Mouse (Mus musculus) heart, adult 9 months (tissue): Measurements from ENCODE around the gene Gm5447.
A peak's percentile ranks its signal among the peaks of the same experiment; 100 is the strongest.

Experiments
- DNase-seq, 2 experiments: peaks; one replicate each; pipeline ENCODE4 v3.0.0; 2022; ENCODE audit warnings: low spot score in 2 of 2

Gm5447 gene

DNA sequence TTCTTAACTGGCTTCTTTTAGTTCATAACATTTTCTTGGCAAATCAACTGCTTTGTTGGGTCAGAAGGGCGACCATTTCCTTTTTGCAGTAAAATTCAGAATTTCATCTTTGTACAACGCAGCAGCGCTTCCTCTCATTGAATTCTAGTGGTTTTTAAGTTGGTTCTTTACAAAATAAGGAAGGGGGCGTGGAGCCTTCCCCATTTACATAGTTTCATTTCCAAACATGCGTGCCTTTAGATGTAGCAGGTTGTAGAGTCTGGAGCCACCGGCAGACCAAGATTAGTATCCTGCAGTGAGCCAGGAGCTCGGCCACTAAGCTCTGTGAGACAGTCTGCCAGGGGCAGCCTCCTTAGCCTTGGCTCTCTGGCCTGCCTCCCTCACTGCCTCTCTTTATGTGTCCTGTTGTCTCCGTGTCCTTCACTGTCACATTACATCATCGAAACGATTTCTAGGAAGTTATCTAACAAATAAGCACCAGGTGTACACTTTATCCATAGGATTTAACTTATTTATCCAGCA, 13.0 kb downstream of the Gm5447 start:
- no peak for DNase-seq

DNA sequence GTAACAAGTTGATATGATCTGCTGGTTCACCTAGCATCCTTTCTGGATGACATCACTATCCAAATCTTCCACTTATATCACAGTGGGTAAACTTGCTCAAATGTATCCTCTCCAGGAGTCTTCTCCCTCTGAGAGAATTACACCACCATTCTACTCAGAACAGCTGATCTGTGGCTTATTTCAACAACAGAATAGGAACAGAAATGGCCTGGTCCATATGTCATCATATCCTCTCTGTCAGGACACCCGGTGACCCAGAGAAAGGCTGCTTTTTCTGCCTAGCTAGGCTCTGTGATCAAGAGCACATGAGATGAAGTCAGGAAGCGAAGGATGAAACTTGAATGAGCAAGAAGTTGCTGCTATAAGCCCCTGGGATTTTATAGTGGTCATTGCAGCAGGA, 13.7 kb downstream of the Gm5447 start:
- DNase-seq, result no peak

DNA sequence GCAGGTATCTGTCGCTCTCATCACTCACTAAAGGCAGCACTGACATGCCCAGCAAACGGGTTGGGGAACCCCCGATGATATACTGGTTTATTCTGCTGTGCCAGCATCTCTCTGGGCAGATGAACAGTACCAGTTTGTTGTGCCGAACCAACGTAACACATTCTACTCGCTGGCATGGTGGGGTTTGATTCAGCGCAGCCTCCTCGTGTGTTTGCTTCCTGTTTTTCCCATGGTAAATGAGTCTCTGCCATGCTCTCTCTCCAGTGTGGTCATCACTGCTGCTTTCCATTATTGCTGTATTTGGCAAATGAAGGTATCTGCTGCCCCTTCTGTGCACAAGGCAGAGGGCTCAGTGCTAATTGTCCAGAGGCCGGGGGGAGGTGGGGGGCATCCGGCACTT, 15.7 kb downstream of the Gm5447 start:
- DNase-seq, result no peak

DNA sequence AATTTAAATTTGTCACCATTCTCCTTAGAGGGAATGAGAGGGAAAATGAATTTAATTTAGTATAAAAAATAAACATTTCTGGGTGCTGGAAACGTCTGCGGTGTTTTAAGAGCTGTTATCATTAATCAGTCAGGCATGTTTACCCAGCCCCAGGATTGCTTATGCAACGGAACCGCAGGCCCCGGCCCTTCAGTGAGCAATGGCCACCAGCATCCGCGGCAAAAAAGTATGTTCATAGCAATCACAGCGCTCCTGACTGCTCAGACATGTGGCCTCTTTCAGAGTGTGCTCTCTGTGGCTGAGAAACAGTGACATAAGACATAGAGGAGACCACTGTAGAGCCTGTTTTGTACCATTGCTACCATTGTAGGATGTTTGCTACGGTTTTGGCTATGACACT, 16.2 kb downstream of the Gm5447 start:
- DNase-seq, result no peak

DNA sequence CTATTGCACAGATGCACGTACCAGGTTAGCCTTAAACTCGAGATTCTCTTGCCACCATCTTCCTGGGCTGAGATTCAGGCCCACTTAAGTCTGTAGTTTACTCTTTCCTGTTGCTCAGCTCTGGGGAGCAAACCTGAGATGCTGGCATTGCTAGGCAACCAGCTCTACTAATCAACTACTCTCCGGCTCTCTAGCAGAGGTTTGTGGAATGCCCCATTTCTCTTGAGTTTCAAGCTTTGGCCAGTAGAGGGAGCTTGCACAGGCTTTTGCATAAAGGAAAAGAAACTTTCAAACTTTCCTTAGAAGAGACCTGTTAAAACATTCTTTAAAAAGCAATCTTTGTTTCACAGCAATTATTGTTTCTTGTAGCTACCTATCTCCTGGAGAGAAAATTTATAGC, 19.8 kb downstream of the Gm5447 start:
- DNase-seq, result peak in 1 of 2 experiments; percentile 25

DNA sequence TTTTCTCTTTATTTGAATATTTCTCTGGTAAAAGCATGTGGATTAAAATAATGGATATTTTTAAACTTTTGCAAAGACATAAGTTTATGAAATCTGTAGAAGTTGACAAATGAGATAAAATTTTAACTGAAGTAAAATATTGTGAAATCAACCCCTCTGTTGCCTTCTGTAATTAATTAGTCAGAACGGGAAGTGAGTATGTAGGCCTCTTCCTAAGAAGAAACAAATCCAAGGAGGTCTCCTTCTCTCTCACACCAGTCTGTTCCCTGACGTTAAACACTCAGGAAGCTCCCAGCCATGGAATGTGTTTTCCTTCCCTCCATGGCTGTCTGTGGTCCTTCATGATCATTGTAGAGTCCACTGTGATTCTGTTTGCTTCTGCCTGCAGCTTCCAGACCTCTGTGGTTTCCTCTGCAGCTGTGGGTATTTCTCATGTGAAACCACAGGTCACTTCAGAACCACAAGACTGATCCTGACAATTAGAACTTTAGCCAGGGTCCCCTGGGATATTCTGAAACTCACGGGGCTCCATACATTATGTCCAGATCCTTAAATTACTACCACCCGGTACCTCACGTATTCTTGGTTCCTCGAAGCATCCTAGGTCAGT, 20.4 kb downstream of the Gm5447 start:
- DNase-seq, result no peak

DNA sequence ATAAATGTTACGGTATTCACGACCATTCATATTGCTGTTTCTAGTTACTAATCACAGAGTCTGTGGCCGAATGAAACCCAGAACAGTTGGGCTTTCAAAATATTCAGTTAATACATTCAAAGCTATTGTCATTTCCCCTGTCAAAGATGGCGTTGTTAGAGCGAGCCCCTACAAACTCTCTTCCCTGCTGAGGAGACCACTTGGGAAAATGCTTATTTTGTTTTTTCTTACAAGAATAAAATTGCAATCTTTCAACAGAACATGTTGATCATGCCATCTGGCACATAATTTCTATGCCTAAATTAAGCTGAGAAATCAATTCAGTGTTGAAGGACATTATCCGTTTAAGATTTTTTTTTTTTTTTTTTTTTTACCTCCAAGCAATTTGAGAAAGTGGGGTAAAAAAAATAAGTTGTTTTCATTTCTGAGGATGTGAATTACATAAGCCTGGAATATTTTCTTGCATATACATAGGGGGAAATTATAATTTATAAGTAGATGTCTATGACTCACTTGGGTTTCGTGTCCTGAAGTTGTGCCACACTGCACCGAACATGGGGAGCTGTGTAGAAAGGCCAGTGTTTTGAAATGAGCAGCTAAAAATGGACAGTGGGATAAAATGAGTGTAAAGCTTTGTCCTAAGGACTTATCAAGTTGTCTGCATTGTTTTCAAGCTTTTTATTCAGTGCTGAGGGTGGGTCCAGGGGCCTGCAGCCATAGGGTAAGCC, 23.7 kb downstream of the Gm5447 start:
- DNase-seq, result no peak

DNA sequence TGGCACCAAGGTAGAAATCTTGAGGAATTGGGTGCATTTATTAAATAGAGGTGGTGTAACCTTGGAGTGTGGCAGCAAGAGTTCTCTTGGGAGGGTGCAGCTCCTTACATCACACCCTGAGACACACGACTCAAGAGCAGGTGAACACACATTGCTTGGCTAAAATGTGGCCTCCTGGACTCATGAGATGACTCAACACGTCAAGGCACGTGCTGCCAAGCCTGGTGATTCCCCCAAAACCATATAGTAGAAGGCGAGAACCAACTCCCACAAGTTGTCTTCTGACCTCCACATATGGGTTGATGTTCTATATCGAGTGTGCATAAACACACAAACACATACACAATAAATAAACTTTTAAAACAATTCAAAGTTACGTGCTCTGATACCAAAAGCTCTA, 25.8 kb downstream of the Gm5447 start:
- no peak for DNase-seq

DNA sequence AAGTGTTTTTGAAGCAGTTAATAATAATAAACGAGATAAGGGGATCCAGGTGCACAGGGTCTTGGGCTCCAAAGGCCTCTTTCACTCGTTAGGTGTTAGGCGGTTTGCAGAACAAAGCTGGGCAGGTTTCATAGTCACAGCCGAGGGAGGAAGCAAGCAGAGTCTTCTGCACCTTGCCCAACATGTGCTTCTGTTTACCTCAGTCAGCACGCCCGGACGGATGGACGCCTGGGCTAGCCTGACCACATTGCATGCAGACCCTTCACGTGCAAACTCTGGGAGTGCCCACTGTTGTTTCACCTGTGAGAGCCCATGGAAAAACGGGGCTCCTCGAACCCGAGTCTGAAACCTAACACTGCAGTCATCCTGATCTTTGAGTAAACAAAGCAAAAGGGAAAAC, 30.5 kb downstream of the Gm5447 start:
- DNase-seq, result no peak

DNA sequence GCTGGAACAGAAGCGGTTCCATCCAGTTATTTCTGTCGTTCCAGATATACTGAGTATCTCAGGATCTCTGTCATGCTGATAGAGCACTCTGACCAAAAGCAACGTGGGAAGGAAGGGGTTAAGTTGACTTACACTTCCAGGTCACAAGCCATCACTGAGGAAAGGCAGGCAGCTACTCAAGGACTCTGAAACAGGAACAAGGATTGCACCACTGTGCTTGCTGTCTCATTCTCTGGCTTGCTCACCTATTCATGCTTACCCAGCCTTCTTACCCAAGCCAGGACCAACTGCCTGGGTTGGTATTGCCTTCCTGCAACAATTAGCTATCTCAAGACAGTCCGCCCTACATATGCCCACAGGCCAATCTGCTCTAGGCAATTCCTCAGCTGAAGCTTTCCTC, 31.0 kb downstream of the Gm5447 start:
- DNase-seq, result no peak

DNA sequence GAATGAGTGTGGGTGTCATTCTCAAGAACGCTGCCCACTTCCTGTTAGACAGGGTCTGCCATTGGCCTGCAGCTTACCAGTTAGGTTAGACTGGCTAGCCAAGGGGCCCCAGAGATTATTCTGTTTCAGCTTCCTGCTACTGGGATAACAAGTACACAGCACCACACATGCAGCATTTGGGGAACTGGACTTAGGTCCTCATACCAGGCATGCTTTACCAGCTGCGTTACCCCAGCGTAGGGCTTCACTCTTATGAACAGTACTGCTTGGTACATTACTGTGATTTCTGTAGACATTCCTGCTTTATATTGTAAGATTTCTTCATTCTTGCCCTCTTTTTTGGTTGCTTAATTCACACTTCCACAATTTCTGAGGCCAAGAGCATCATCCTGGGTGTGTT, 43.5 kb downstream of the Gm5447 start:
- DNase-seq, result no peak

DNA sequence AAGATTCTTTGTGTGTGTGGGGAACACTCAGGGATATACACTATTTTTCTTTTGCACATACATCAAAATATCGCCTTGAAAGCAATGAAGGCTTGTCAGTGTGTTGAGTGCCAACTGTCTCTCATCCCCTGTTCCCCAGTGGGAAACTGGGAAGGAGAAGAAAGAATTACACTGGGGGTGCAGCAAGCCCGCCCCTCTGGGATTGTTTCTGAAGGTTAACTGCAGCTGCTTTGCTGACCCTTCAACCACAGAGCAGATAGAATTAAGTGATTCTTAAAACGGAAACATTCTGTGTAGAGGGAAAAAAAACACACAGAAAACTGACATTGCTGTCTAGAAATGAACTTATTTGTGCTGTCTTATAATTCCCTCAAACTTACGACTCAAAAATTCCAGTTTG, 47.5 kb downstream of the Gm5447 start:
- DNase-seq, result no peak

DNA sequence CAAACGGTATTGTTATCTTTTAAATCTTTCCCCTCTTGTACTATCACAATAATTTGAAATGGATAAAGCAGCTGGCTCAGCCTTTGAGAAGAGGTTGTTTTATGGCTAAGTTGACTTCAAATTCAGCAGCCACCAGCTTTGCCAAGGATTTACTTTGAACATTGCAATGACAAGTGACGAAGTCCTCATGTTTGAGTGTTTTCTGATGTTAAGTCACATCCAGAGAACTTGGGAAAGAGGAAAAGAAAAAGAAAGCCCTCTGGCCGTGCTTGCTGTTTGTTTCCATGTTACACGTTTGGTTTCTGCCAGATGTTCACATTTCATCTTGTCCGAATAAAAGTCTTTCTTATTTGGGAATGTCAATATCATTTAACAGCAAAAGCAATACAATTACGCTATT, 47.9 kb downstream of the Gm5447 start:
- DNase-seq, result no peak

DNA sequence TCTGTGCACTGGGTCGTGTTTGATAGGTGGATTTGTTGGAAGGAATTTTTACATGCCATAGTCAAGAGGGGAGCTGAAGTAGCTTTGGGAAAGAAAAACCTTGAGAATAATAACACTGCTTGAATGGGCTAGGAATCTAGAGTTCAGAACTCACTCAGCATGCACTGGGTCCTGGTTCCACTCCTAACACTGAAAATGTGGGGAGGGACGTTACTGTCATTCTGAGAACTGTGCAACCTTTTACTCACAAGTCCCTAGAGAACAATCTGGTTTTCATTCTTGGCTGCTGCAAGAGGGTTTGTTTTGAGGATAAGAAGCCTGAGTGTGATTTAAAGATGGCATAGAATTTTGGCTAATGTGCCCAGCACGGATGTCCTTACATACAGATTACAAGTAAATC, 49.7 kb downstream of the Gm5447 start:
- DNase-seq, result no peak
